Mouse (Mus musculus) heart, adult 2 months (tissue): ENCODE measurements at regions not wholly inside any gene's neighbourhood (a gene's known extent, or its start where the extent isn't known, plus 50 kb on each side); places are given as distances from the start of the nearest gene placed in this dataset.

ENCODE experiments used
- DNase-seq, 2 experiments: peaks; one replicate each; pipeline ENCODE4 v3.0.0; 2021
- H3K27ac ChIP-seq: fragments of 200-600 bp; 2 replicates; pipeline ENCODE4 v1.8.1; 2022
- H3K27me3 ChIP-seq: fragments of 200-500 bp; 2 replicates; pipeline ENCODE4 v1.6.1; 2012; ENCODE audit warnings: mild to moderate bottlenecking, low read length, inconsistent platforms, mixed read lengths; ENCODE audit not compliant: control insufficient read depth, insufficient read depth
- H3K36me3 ChIP-seq: fragments of 200-500 bp; 2 replicates; pipeline ENCODE4 v1.6.1; 2012; ENCODE audit warnings: low read length, inconsistent platforms; ENCODE audit not compliant: control insufficient read depth, insufficient read depth
- H3K4me1 ChIP-seq: fragments of 200-500 bp; 2 replicates; pipeline ENCODE4 v1.6.1; 2011; ENCODE audit warnings: low read length; ENCODE audit not compliant: control insufficient read depth, insufficient read depth
- H3K4me3 ChIP-seq: fragments of 200-600 bp; 2 replicates; pipeline ENCODE4 v1.8.1; 2022
- H3K79me2 ChIP-seq: fragments of 200-500 bp; replicated peaks from 2 replicates; pipeline ENCODE4 v1.6.1; 2012; ENCODE audit warnings: mild to moderate bottlenecking, inconsistent platforms, low read length, moderate library complexity, mixed read lengths; ENCODE audit not compliant: control insufficient read depth, insufficient read depth
- H3K9ac ChIP-seq: fragments of 200-500 bp; 2 replicates; pipeline ENCODE4 v1.6.1; 2012; ENCODE audit warnings: low read depth, mild to moderate bottlenecking, control low read depth, inconsistent platforms, low read length, mixed read lengths
- CTCF ChIP-seq: fragments of 200-600 bp; IDR thresholded peaks from 2 replicates; pipeline ENCODE4 v1.8.1; 2022; ENCODE audit warnings: antibody characterized with exemption, mild to moderate bottlenecking, moderate library complexity
- EP300 ChIP-seq: fragments of 200-500 bp; IDR thresholded peaks from 2 replicates; pipeline ENCODE4 v1.6.1; 2011; ENCODE audit warnings: low read depth, low read length, control low read depth; ENCODE audit not compliant: insufficient read depth
- POLR2A ChIP-seq: fragments of 200-500 bp; IDR thresholded peaks from 2 replicates; pipeline ENCODE4 v1.6.1; 2011; ENCODE audit warnings: mild to moderate bottlenecking, low read depth, low read length, control low read depth; ENCODE audit not compliant: insufficient read depth
- WGBS: fragments of 180-500 bp; shearing (Covaris S2); methylation state at CpG from one replicate; pipeline ENCODE4 v1.1.7; 2018; 5-methylcytosine and 5-hydroxymethylcytosine counted together
- intact Hi-C: fragments of 180-260 bp; cut with DNase I; formaldehyde crosslinking; loops from one replicate; pipeline ENCODE4 v1.15.1; 2025

GRCm38 (mm10) chr15:9861825-9862224 is 113.2 kb upstream of the Spef2 start:
- Histone ChIP-seq H3K79me2 (no peaks in the 10 kb centered on the region), H3K27ac (no peak overlapping the region), H3K36me3 (no peaks in the 10 kb centered on the region), H3K9ac (no peak overlapping the region), H3K4me3 (no peak overlapping the region), H3K27me3 (no peaks in the 10 kb centered on the region), H3K4me1 (no peaks in the 10 kb centered on the region)
- WGBS = 71% methylated on average over 3 of the region's 3 CpGs
- DNase-seq = no peak
- intact Hi-C loops = no loop called here
- TF ChIP-seq CTCF (no peak), POLR2A (no peak), EP300 (no peak)

DNA sequence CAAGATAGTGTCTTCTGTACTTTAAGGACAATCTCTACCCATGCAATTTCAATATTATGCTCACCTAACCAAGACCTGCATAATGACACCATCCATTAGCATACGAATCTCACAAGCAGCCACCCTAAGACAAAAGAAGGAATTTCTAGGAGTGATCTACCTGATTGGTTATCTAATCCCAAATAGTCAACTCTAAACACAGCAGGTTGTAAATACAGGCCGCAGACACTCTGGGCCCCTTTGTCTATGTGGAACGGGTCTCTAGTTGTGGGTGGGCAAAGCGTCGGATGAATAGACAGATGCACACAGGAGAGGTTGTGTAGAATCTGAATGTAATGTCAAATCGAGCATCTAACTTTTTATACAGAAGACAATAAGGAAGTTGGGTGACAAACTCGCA is 91.0 kb upstream of the Spef2 start:
- Histone ChIP-seq H3K9ac (no peak overlapping the region), H3K27ac (no peak overlapping the region), H3K79me2 (no peaks in the 10 kb centered on the region), H3K4me3 (no peak overlapping the region), H3K36me3 (no peaks in the 10 kb centered on the region), H3K4me1 (no peaks in the 10 kb centered on the region), H3K27me3 (no peaks in the 10 kb centered on the region)
- TF ChIP-seq EP300 (no peak), CTCF (no peak), POLR2A (no peak)
- intact Hi-C loops = no loop called here
- WGBS = 89% methylated on average over 7 of the region's 7 CpGs
- no peak for DNase-seq

- intact Hi-C loops = no loop called here
- H3K9ac ChIP-seq = no peak overlapping the region
- H3K4me1 ChIP-seq = no peaks in the 10 kb centered on the region
- H3K4me3 ChIP-seq = no peak overlapping the region
- no peak for TF ChIP-seq POLR2A
- TF ChIP-seq CTCF = no peak
- TF ChIP-seq EP300 = no peak
- H3K27ac ChIP-seq = no peak overlapping the region
- H3K27me3 ChIP-seq = no peaks in the 10 kb centered on the region
- H3K79me2 ChIP-seq = no peaks in the 10 kb centered on the region
- 61% methylated on average over 4 of the region's 4 CpGs for WGBS
- DNase-seq = peak; percentile 6 to 27
- no peaks in the 10 kb centered on the region for H3K36me3 ChIP-seq
Measured at GRCm38 (mm10) chr15:9835096-9835495, 86.4 kb upstream of the Spef2 start.

GRCm38 (mm10) chr15:9804469-9804868 is 55.8 kb upstream of the Spef2 start:
- H3K27me3 ChIP-seq = no peaks in the 10 kb centered on the region
- no peak overlapping the region for H3K4me3 ChIP-seq
- intact Hi-C loops = no loop called here
- H3K4me1 ChIP-seq = no peaks in the 10 kb centered on the region
- H3K9ac ChIP-seq = no peak overlapping the region
- TF ChIP-seq POLR2A = no peak
- no peak for TF ChIP-seq CTCF
- no peak for TF ChIP-seq EP300
- H3K27ac ChIP-seq = no peak overlapping the region
- no peaks in the 10 kb centered on the region for H3K36me3 ChIP-seq
- WGBS = 82% methylated on average over 1 of the region's 1 CpGs
- DNase-seq = no peak
- H3K79me2 ChIP-seq = no peaks in the 10 kb centered on the region
